Mouse (Mus musculus) bone marrow, adult 2 months (tissue): ENCODE results near the gene Cped1.

Experiments
- CTCF ChIP-seq: fragments of 200-500 bp; IDR thresholded peaks from 2 replicates; pipeline ENCODE4 v1.5.1; 2011; ENCODE audit warnings: low read length, control low read depth; ENCODE audit not compliant: control insufficient read depth, insufficient read depth
- POLR2A ChIP-seq: fragments of 200-500 bp; IDR thresholded peaks from 2 replicates; pipeline ENCODE4 v1.6.1; 2011; ENCODE audit warnings: low read depth, mild to moderate bottlenecking, control low read depth, low read length, borderline replicate concordance; ENCODE audit not compliant: control insufficient read depth

- TF ChIP-seq POLR2A: no peak
- no peak for TF ChIP-seq CTCF
Observed at GRCm38 (mm10) chr6:21989081-21989480, 3.4 kb downstream of the Cped1 start.
